Mouse (Mus musculus) ZHBTc4 (cell line): ENCODE data around the gene Vmn1r239-ps.
"Not testable (repeated sequence)": the region's sequence is repeated elsewhere in the genome, so short reads cannot be mapped to it uniquely, and the experiment has no call there.

ENCODE experiments used
- DNase-seq: peaks from one replicate; pipeline ENCODE4 v3.0.0-alpha.2; 2011; ENCODE audit warnings: low read depth, low spot score

Vmn1r239-ps gene

DNA sequence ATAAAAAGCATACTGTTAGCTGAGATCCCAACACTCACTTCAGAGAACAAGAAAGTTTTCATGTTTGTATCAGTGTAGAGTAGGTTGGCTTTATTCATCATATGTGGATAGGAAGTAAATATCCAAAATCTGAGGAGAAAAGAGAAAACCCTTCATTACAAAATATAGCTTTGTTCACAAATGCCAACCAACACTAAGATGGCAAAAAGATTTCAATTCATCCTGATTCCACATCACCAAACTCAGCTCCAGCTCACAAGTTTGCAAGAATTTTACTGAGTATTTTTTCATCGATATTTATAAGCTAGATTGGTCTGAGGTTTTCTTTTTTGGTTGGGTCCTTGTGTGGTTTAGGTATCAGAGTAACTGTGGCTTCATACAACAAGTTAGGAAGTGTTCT lies at the start of gene Vmn1r239-ps:
TSS of gene Vmn1r239-ps (minus strand) at position 101 of the 400 bp plus-strand sequence.
- not testable (repeated sequence) for DNase-seq

DNA sequence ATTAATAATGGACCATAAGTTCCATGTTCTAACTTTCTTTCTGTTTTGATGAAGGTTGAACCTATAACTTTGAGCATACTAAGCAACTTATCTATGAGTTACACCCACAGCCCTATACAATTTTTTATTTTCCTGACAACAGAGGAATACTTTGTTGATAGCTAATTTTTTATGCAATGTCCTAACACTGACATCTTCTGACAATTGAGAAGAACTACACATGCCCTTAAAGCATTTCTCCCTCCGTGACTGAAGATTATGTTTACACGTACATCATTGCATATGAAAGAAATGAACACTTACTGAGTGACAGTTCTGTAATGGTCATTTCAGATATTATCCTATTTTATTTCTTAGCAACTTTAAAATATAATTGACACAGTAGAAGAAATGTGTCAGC lies 36.0 kb upstream of the Vmn1r239-ps start:
- DNase-seq, result no peak

DNA sequence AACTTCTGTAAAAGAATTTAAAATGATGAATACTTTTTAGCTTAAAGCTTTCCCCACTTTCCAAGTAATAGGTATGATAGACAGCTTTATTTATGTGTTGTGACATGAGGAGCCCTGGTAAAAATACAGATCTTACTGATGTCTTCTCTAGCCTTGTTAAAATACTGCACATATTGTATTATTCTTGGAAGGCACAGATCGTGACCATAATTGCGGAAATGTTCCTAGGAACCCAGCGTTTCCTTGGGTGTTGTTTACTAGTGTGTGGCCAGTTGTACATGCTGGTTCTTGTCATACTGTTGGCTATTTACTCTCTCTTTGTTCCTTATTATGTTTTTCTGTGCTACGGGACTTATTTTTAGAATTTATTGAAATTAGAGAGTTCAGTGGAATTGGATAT lies 10.1 kb downstream of the Vmn1r239-ps start:
- DNase-seq, result no peak

DNA sequence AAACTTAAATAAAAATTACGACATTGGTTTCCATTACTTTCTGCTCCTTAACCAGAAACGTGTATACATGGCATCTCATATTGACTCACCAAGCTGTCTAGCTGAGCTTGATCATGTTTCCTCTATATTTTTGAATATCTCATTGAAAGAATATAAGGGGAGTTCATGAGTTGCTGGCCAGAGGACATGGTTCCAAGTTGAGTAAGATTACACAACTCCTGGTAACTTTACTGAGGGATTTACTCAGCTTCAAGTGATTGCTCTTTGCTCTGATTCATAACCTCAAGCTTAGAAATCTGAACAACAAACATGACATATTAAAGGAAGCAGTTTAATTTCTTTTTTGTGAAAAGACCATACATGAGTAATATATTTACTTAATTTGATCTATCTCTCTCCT lies 18.1 kb downstream of the Vmn1r239-ps start:
- no peak for DNase-seq

DNA sequence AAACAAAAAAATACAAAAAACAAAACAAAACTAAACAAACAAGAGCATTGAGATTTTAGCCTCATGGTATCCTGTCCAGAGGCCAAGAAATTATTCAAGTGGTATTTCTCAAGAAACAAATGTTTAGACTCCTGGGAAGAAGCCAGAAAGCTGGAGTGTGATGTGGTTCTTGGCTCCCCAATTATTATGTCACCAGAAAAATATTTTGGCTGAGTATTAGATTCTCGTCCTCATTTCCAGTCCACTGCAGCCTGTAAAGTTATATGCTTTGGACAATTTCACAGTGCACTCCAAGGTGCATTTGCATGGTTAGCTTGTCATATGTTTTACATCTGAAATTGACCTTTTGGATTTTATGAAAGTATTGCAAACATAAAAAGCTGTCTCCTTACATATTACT lies 23.8 kb downstream of the Vmn1r239-ps start:
- no peak for DNase-seq

DNA sequence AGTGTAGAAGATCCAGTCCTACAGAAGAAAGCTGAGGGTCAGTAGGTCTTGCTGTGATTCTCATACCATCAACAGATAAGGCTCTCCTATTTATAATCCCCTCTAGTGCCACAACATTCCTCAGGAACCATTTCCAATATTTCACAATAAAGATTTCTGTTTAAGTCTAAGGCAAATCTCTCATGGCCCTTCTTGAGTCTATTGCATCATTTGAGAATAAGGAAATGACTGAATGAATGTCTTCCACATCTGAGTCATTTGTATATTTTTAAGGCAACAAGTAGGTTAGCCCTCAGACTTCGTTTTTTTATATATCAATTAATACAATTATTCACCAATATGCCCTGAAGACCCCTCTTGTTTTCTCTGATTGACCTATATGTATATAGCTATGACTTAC lies 24.4 kb downstream of the Vmn1r239-ps start, which contains the start of gene Il13ra2:
TSS of gene Il13ra2 (minus strand) at position 64 of the 400 bp plus-strand sequence.
- no peak for DNase-seq
